Mouse (Mus musculus): ENCODE measurements at regions not wholly inside any gene's neighbourhood (a gene's known extent, or its start where the extent isn't known, plus 50 kb on each side); places are given as distances from the start of the nearest gene placed in this dataset.

DNA sequence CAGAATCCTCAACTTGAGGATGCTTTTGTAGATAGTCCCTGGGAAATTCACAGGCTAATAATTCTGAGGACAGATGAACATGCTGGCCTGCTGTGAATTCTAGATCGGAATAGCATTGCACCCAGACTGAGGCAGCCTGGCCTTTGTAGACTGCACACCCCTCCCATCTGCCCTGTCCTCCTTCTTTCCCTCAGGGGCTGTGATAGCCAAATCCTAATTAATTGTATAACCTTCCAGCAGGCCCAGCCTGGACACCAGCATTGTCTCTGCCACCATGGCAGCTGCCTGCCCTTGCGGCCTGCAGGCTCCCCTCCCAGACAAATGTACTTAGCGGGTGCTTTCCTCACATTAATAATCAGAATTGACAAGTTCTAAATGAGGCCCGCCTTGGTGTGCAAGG is 171.7 kb upstream of the Rbfox1 start:
- TF ChIP-seq MAX (IDR thresholded peaks at IDR 0.05) (no peak), USF1 (IDR thresholded peaks at IDR 0.05; ENCODE audit: low read depth) (no peak), CTCF (IDR thresholded peaks at IDR 0.05; ENCODE audit: control insufficient read depth, insufficient read depth, insufficient read length) (no peak)
